Mouse (Mus musculus): ENCODE results near the gene Icam4. TPM values are rescaled to one million over a fixed set of nuclear protein-coding genes. Genes with fewer than 3 reads are reported as not detected.
A peak's percentile ranks its signal among the peaks of the same experiment; 100 is the strongest.
"Not testable (repeated sequence)": the region's sequence is repeated elsewhere in the genome, so short reads cannot be mapped to it uniquely, and the experiment has no call there.

The Icam4 gene
- polyA plus RNA-seq, 1 experiment from 2014 or later = 1.9 TPM

DNA sequence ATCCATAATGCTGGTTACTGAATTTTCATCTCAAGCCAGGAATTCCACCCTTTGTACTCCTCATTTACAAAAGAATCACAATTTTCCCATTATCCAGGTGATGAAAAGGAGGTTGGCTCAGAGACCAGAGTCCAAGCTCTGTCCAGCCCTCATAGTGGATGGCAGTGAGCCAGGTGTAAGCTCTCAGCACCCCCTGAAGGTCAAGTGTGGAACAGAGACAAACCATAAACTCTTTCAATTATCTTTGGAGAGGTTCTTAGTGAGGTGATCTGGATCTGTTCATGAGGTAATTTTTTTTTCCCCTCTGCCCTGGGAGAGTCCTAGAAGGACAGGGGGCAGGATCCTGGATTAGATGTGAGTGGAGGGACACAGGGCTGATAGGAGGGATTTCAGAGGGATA, 28.4 kb upstream of the Icam4 start:
- no peak for ATAC-seq (ENCODE audit: low FRiP score)
- no peak overlapping the region for H3K4me2 ChIP-seq
- H3K27me3 ChIP-seq = no peaks in the 10 kb centered on the region
- no peak overlapping the region for H3K4me3 ChIP-seq (replicated peaks)
- no peaks in the 10 kb centered on the region for H3K9me3 ChIP-seq
- peaks cover 12% of the 10 kb centered on the region for H3K4me1 ChIP-seq
- H3K27ac ChIP-seq = no peak overlapping the region
- H3K9ac ChIP-seq = no peak overlapping the region
- peaks cover 13% of the 10 kb centered on the region for H3K36me3 ChIP-seq (replicated peaks)

DNA sequence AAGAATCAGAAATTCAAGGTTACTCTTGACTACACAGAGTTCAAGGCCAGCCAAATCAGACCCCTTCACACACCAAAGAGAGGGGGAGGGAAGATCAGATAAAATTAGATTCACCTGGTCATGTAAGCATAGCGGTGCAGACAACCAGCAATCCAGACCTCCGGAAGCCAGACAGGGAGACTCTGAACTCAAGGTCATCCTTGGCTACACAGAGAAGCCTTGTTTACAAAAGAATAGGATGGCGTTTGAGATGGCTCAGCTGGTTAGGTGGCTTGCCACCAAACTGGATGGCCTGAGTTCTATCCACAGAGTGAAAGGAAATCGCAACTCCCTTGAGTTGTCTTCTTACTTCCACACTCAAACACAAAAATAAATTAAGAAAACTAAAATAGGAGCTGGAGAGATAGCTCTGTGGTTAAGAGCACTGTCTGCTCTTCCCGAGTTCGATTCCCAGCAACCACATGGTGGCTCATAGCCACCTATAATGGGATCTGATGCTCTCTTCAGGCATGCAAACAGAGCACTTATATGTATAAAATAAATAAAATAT, 27.4 kb upstream of the Icam4 start:
- 74% methylated on average over 6 of the region's 6 CpGs for WGBS
- Histone ChIP-seq H3K9me3 (no peaks in the 10 kb centered on the region), H3K4me1 (peaks cover 12% of the 10 kb centered on the region), H3K9ac (no peak overlapping the region), H3K4me3 (replicated peaks) (no peak overlapping the region), H3K36me3 (replicated peaks) (peaks cover 21% of the 10 kb centered on the region), H3K27me3 (no peaks in the 10 kb centered on the region), H3K27ac (no peak overlapping the region), H3K4me2 (no peak overlapping the region; the same call in 1 of the 2 replicates)
- ATAC-seq (ENCODE audit: low FRiP score) = no peak

DNA sequence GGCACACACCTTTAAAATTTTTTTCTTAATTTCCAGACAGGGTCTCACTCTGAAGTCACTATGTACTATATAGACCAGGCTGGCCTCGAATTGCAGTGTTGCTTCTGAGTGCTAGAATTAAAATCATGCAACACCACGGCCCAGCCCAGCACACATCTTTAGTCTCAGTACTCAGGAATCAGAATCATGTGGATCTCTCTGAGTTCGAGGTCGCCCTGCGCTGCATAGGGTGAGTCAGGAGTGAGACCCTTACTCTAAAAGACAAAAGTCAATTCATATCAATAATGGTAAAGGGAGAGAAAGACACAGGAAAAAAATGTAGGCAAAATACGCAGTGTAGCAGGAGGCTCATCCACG, 26.9 kb upstream of the Icam4 start:
- Histone ChIP-seq H3K27ac (0 out of 2 replicates have a peak overlapping the region, but pooled peaks have one; percentile 68), H3K9me3 (no peaks in the 10 kb centered on the region), H3K27me3 (no peaks in the 10 kb centered on the region), H3K36me3 (replicated peaks) (peaks cover 26% of the 10 kb centered on the region), H3K9ac (peak overlapping the region; percentile 76), H3K4me1 (peaks cover 12% of the 10 kb centered on the region), H3K4me3 (replicated peaks) (peak overlapping the region; percentile 84), H3K4me2 (peak overlapping the region; percentile 83)
- 13% methylated on average over 7 of the region's 7 CpGs for WGBS
- ATAC-seq (ENCODE audit: low FRiP score) = peak; percentile 62; the same call in 1 of the 2 replicates

DNA sequence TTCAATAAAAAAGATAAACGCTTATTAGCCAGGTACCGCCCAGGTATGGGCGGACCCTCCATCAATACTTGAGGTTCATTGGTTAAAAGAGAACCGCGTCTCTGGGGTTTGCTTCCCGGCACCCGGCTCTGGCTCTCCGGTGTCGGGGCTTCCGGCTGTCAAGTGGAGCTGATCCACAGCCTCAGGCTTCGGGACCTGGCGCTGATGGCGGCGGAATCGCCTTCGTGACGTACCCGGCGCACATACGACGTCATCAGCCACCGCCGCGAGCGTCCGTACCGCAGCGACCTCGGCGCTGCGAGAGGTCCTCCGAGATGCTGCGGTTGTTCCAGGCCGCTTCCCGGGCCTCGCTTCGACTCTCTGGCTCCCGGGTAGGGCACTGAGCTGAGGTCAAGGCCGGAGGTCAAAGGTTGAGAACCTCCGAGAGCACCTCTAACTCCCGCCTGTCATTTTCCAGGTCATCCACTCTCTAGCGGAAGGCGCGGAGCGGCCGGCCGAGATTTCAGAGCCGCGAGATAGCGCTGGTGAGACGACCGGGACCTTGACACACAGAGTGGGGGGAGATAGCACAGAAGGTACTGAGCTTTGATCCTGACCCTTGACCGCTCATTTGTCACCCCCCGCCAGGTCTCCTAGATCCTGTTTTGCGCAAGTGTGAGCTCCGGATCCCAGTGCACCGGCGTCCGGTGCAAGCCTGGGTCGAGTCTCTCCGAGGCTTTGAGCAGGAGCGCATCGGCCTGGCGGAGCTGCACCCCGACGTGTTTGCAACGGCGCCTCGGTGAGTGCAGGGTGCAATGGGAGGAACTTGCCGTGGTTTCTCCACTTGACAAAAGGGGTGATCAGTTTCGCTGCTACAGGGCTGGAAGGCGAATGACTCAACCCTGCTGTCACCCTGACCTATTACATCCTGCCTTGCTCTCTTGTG, 26.3 kb upstream of the Icam4 start, which contains the start of gene Mrpl4:
Mrpl4 (plus strand) TSS at position 112 of the 925 bp plus-strand sequence.
- Histone ChIP-seq H3K27ac (peak within 1 kb of the TSS; percentile 68), H3K9me3 (no peaks in the 10 kb centered on the region), H3K27me3 (no peaks in the 10 kb centered on the region), H3K4me3 (replicated peaks) (peak within 1 kb of the TSS; percentile 84), H3K4me2 (peak within 1 kb of the TSS; percentile 83), H3K4me1 (peaks cover 12% of the 10 kb centered on the region), H3K9ac (peak within 1 kb of the TSS; percentile 76), H3K36me3 (replicated peaks) (peaks cover 33% of the 10 kb centered on the region)
- under 1% methylated on average over 68 of the region's 72 CpGs for WGBS
- peak; percentile 89 for ATAC-seq (ENCODE audit: low FRiP score)

DNA sequence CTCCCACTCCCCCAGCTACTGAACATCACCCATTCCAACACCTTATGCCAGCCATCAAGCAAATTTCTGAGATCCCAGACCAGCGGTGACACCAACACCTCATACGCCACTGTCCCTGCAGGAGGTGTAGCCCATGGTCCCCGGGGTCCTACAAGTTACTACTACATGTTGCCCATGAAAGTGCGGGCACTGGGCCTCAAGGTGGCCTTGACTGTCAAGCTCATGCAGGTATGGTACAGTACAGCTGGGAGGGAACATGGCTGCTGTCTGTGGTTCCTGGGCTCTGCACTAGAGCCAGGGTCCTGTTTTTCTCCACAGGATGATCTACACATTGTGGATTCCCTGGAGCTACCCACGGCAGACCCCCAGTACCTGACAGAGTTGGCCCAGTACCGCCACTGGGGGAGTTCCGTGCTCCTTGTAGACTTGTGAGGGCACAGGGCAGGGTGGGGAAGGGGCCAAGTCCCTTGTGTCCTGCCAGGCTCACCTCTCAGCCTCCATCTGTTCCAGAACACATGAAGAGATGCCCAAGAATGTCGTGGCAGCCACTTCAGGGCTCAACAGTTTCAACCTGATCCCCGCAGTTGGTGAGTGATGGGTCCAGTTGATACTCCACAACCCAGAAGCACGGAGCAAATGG, 21.7 kb upstream of the Icam4 start:
- 97% methylated on average over 10 of the region's 10 CpGs for WGBS
- Histone ChIP-seq H3K4me2 (no peak overlapping the region), H3K27me3 (peaks cover 11% of the 10 kb centered on the region), H3K36me3 (replicated peaks) (peaks cover 48% of the 10 kb centered on the region), H3K4me3 (replicated peaks) (no peak overlapping the region), H3K9me3 (no peaks in the 10 kb centered on the region), H3K27ac (no peak overlapping the region), H3K4me1 (peaks cover 8% of the 10 kb centered on the region), H3K9ac (no peak overlapping the region)
- no peak for ATAC-seq (ENCODE audit: low FRiP score)

DNA sequence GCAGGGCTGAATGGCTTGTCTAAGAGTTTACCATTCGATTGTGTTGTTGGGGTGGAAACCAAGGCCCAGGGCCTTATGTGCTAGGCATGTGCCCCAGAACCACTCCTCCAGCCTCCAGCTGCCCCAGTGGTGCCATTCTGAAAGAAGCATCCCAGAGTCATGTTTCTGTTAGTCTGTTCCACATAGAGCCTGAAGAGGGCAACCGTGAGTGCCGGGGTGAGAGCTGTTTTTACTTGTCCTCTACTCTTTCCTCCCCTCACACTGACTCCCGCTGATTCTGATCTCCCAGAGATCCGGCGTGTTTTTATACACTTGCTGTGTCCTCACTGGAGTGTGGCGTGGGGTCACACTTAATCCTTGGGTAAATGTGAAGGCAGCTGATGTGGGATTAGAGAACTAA, 21.2 kb upstream of the Icam4 start:
- H3K9me3 ChIP-seq = no peaks in the 10 kb centered on the region
- no peak overlapping the region for H3K4me3 ChIP-seq (replicated peaks)
- no peak for ATAC-seq (ENCODE audit: low FRiP score)
- no peak overlapping the region for H3K9ac ChIP-seq
- no peak overlapping the region for H3K27ac ChIP-seq
- H3K4me2 ChIP-seq = no peak overlapping the region
- 80% methylated on average over 7 of the region's 7 CpGs for WGBS
- peaks cover 16% of the 10 kb centered on the region for H3K27me3 ChIP-seq
- H3K36me3 ChIP-seq (replicated peaks) = peaks cover 48% of the 10 kb centered on the region
- H3K4me1 ChIP-seq = peaks cover 7% of the 10 kb centered on the region

DNA sequence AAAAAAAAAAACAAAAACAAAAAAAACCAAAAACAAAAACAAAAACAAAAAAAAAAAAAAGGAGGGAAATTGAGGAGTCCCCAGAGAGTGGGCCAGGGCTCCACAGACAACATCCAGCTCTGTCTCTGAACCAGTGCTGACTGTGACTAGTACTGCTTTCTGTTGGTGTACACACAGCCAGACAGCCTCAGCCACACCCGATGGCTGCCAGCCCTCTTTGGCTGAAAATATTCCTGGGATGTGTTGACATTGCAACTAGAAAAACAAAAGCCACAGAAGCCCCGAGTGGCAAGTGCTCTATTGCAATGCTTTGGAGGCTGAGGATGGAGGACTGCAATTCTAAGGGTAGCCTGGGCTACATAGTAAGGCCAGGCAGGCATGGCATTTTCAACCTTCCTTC, 18.8 kb upstream of the Icam4 start:
- Histone ChIP-seq H3K9ac (no peak overlapping the region), H3K4me2 (no peak overlapping the region), H3K9me3 (no peaks in the 10 kb centered on the region), H3K4me3 (replicated peaks) (no peak overlapping the region), H3K4me1 (peaks cover 6% of the 10 kb centered on the region; the same call in 1 of the 2 replicates), H3K27me3 (peaks cover 37% of the 10 kb centered on the region), H3K36me3 (replicated peaks) (peaks cover 39% of the 10 kb centered on the region), H3K27ac (no peak overlapping the region)
- 72% methylated on average over 2 of the region's 2 CpGs for WGBS
- no peak for ATAC-seq (ENCODE audit: low FRiP score)

DNA sequence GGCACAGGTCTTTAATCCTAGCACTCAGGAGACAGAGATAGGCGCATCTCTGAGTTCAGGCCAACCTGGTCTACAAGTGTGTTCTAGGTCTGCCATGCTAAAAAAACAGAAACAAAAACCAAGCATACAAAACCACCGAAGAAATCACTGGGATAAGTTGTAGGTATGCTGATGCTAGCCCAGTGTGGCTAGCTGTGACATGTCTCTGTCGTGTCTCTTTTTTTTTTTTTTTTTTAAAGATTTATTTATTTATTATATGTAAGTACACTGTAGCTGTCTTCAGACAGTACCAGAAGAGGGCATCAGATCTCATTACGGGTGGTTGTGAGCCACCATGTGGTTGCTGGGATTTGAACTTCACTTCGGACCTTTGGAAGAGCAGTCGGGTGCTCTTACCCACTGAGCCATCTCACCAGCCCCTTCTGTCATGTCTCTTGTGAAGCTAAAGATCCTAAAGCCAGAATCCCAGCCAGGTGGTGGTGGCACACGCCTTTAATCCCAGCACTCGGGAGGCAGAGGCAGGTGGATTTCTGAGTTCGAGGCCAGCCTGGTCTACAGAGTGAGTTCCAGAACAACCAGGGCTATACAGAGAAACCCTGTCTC, 18.1 kb upstream of the Icam4 start:
- not testable (repeated sequence) for H3K4me3 ChIP-seq (replicated peaks); H3K9me3 ChIP-seq; H3K4me2 ChIP-seq; ATAC-seq (ENCODE audit: low FRiP score); H3K9ac ChIP-seq; H3K27ac ChIP-seq
- Histone ChIP-seq H3K36me3 (replicated peaks) (peaks cover 32% of the 10 kb centered on the region), H3K4me1 (peaks cover 12% of the 10 kb centered on the region), H3K27me3 (peaks cover 44% of the 10 kb centered on the region)
- 65% methylated on average over 9 of the region's 9 CpGs for WGBS

DNA sequence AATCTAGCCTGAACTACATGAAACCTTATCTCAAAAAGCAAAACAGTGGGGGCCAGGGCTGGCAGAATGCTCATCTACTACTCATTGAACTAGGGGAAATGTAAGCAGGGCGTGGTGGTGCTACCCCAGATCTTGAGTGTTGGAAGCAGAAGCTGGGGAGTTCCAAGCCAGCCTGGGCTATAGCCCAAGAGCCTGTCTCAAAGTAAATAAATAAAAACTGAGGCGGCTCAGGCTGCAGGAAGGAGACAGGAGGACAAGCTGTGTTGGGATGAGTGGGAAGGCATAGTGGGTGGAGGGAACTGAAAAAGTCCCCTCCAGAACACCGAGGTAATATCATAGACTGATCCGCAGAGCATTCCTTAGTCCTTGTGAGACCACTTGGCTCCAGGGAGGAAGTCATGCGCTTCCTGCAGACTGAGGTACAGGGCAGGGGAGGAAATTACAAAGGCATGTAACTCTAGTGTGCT, 17.3 kb upstream of the Icam4 start:
- WGBS = 73% methylated on average over 5 of the region's 5 CpGs
- Histone ChIP-seq H3K36me3 (replicated peaks) (peaks cover 25% of the 10 kb centered on the region), H3K27me3 (peaks cover 52% of the 10 kb centered on the region), H3K4me1 (peaks cover 12% of the 10 kb centered on the region), H3K9me3 (no peaks in the 10 kb centered on the region), H3K9ac (no peak overlapping the region), H3K4me2 (no peak overlapping the region), H3K4me3 (replicated peaks) (no peak overlapping the region), H3K27ac (no peak overlapping the region)
- no peak for ATAC-seq (ENCODE audit: low FRiP score)

DNA sequence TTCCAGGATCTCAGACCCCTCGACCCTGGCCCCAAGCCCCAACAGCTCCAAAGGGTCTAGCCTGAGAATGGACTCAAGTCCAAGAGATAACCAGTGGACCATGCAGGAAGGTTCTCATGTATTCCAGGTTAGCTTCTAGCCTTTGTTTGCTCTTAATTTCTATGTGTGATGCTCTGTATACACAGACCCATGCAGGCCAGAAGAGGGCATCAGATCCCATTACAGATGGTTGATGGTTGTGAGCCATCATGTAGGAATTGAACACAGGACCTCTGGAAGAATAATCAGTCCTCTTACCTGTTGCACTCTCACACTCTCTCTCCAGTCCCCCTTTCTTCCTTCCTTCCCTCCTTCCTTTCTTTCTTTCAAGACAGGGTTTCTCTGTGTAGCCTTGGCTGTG, 16.8 kb upstream of the Icam4 start:
- no peak overlapping the region for H3K27ac ChIP-seq
- no peak overlapping the region for H3K4me3 ChIP-seq (replicated peaks)
- no peak overlapping the region for H3K4me2 ChIP-seq
- peaks cover 20% of the 10 kb centered on the region for H3K36me3 ChIP-seq (replicated peaks)
- H3K4me1 ChIP-seq = peaks cover 12% of the 10 kb centered on the region
- H3K27me3 ChIP-seq = peaks cover 57% of the 10 kb centered on the region
- 50% methylated on average over 1 of the region's 1 CpGs for WGBS
- no peak for ATAC-seq (ENCODE audit: low FRiP score)
- no peaks in the 10 kb centered on the region for H3K9me3 ChIP-seq
- no peak overlapping the region for H3K9ac ChIP-seq

DNA sequence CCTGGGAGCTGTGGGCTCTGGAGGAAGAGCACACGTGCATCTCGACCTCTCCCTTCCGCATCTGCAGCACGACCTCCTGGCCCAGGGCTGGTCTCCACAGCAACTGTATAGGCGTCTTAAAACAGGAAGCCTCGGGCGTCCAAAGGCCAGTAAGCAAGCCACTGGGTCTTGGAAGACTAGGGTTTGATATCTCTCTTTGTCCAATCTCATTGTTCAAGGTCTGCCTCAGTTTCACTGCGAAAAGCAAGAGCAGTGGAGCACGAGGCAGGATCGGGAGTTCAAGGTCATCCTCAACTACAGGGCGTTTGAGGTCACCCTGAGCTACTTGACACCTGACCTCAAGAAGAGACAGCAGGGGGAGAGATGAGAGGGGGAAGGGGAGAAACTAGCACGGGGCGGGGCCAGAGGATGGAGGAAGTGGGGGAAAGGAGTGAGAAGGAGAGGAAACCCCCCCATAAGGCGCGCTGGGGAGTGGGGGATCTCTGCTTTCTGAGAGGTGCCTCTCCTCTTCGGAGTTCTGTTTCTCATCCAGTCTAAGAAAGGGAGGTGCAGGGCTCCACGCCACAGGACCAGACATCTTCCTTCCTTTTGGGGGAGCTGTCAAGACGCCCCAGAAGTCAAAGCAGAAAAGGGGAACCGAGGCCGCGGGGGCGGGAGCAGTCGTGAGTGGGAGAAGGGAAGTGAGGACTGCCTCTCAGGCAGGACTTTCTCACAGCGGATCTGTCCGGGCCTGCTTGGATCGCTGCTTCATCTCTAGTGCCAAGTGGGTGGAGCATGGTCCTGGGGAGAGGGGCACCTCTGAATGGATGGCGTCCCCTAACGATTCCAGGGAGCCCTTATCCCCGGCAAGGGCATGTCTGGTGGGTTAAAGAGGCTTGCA, 14.2 kb upstream of the Icam4 start:
- peaks cover 12% of the 10 kb centered on the region for H3K4me1 ChIP-seq
- H3K9ac ChIP-seq = no peak overlapping the region; the same call in 1 of the 2 replicates
- H3K9me3 ChIP-seq = no peaks in the 10 kb centered on the region
- 5% methylated on average over 29 of the region's 29 CpGs for WGBS
- peaks cover 77% of the 10 kb centered on the region for H3K27me3 ChIP-seq
- no peak overlapping the region for H3K27ac ChIP-seq
- H3K4me3 ChIP-seq (replicated peaks) = peak overlapping the region; percentile 25
- no peaks in the 10 kb centered on the region for H3K36me3 ChIP-seq (replicated peaks)
- peak overlapping the region; percentile 41 for H3K4me2 ChIP-seq
- no peak for ATAC-seq (ENCODE audit: low FRiP score)
